Mouse (Mus musculus): Measurements from ENCODE around the gene St3gal2. TPM values are rescaled to one million over a fixed set of nuclear protein-coding genes. Genes with fewer than 3 reads are reported as not detected.

The St3gal2 gene
- polyA plus RNA-seq, 1 experiment from 2014 or later, result 15.1 TPM

GRCm38 (mm10) chr8:110918460-110918859, 1.3 kb upstream of the St3gal2 start:
- Histone ChIP-seq H3K9ac (ENCODE audit: low read depth, low read length) (no peak overlapping the region), H3K9me3 (replicated peaks; ENCODE audit: low read length) (no peaks in the 10 kb centered on the region), H3K27ac (peak overlapping the region; percentile 28; the same call in 1 of the 2 replicates), H3K4me1 (replicated peaks; ENCODE audit: insufficient read depth, low read length) (peaks cover 29% of the 10 kb centered on the region), H3K4me2 (ENCODE audit: low read length) (no peak overlapping the region), H3K4me3 (replicated peaks; ENCODE audit: low read depth, low read length) (no peak overlapping the region), H3K36me3 (ENCODE audit: insufficient read depth, low read length) (no peaks in the 10 kb centered on the region), H3K27me3 (ENCODE audit: insufficient read depth, low read length) (no peaks in the 10 kb centered on the region)
- 30% methylated on average over 8 of the region's 8 CpGs for WGBS
- DNase-seq (ENCODE audit: low spot score) (no peak), ATAC-seq (replicated peaks; ENCODE audit: low FRiP score, low read depth) (no peak)
- TF ChIP-seq CTCF (IDR thresholded peaks at IDR 0.05; ENCODE audit: low read depth), result no peak

GRCm38 (mm10) chr8:110920032-110920772, 480 bp downstream of the St3gal2 start:
- no peaks in the 10 kb centered on the region for H3K9me3 ChIP-seq (replicated peaks; ENCODE audit: low read length)
- DNase-seq (ENCODE audit: low spot score) (peak; percentile 31), ATAC-seq (replicated peaks; ENCODE audit: low FRiP score, low read depth) (peak; percentile 19)
- 3% methylated on average over 25 of the region's 37 CpGs for WGBS
- H3K4me3 ChIP-seq (replicated peaks; ENCODE audit: low read depth, low read length), result peak overlapping the region; percentile 83
- H3K4me1 ChIP-seq (replicated peaks; ENCODE audit: insufficient read depth, low read length), result peaks cover 29% of the 10 kb centered on the region
- H3K4me2 ChIP-seq (ENCODE audit: low read length), result peak overlapping the region; percentile 93
- H3K9ac ChIP-seq (ENCODE audit: low read depth, low read length), result peak overlapping the region; percentile 86
- H3K27me3 ChIP-seq (ENCODE audit: insufficient read depth, low read length), result no peaks in the 10 kb centered on the region
- H3K36me3 ChIP-seq (ENCODE audit: insufficient read depth, low read length), result no peaks in the 10 kb centered on the region
- no peak for TF ChIP-seq CTCF (IDR thresholded peaks at IDR 0.05; ENCODE audit: low read depth)
- H3K27ac ChIP-seq, result peak overlapping the region; percentile 81

GRCm38 (mm10) chr8:110920773-110921277, 1.1 kb downstream of the St3gal2 start:
- DNase-seq (ENCODE audit: low spot score), result no peak

GRCm38 (mm10) chr8:110921492-110922230, 1.9 kb downstream of the St3gal2 start:
- no peak for TF ChIP-seq CTCF (IDR thresholded peaks at IDR 0.05; ENCODE audit: low read depth)
- 17% methylated on average over 7 of the region's 7 CpGs for WGBS
- Histone ChIP-seq H3K9me3 (replicated peaks; ENCODE audit: low read length) (no peaks in the 10 kb centered on the region), H3K4me1 (replicated peaks; ENCODE audit: insufficient read depth, low read length) (peaks cover 29% of the 10 kb centered on the region), H3K27me3 (ENCODE audit: insufficient read depth, low read length) (no peaks in the 10 kb centered on the region), H3K36me3 (ENCODE audit: insufficient read depth, low read length) (no peaks in the 10 kb centered on the region), H3K4me3 (replicated peaks; ENCODE audit: low read depth, low read length) (peak overlapping the region; percentile 83; the same call in 1 of the 2 replicates), H3K27ac (peak overlapping the region; percentile 81), H3K9ac (ENCODE audit: low read depth, low read length) (peak overlapping the region; percentile 86), H3K4me2 (ENCODE audit: low read length) (peak overlapping the region; percentile 93)
- no peak for ATAC-seq (replicated peaks; ENCODE audit: low FRiP score, low read depth)
- peak; percentile 91 for DNase-seq (ENCODE audit: low spot score)

More at GRCm38 (mm10) chr8:110920773-110921277, 1.1 kb downstream of the St3gal2 start:
- Histone ChIP-seq H3K4me3 (replicated peaks; ENCODE audit: low read depth, low read length) (peak overlapping the region; percentile 83), H3K4me1 (replicated peaks; ENCODE audit: insufficient read depth, low read length) (peaks cover 29% of the 10 kb centered on the region), H3K36me3 (ENCODE audit: insufficient read depth, low read length) (no peaks in the 10 kb centered on the region), H3K27me3 (ENCODE audit: insufficient read depth, low read length) (no peaks in the 10 kb centered on the region), H3K27ac (peak overlapping the region; percentile 81), H3K9me3 (replicated peaks; ENCODE audit: low read length) (no peaks in the 10 kb centered on the region), H3K4me2 (ENCODE audit: low read length) (peak overlapping the region; percentile 93), H3K9ac (ENCODE audit: low read depth, low read length) (peak overlapping the region; percentile 86)
- ATAC-seq (replicated peaks; ENCODE audit: low FRiP score, low read depth), result no peak
- 13% methylated on average over 3 of the region's 3 CpGs for WGBS
- no peak for TF ChIP-seq CTCF (IDR thresholded peaks at IDR 0.05; ENCODE audit: low read depth)

GRCm38 (mm10) chr8:110925691-110926140, 6.0 kb downstream of the St3gal2 start:
- H3K4me2 ChIP-seq (ENCODE audit: low read length), result no peak overlapping the region
- ATAC-seq (replicated peaks; ENCODE audit: low FRiP score, low read depth), result no peak
- WGBS, result 71% methylated on average over 8 of the region's 8 CpGs
- no peak overlapping the region for H3K4me3 ChIP-seq (replicated peaks; ENCODE audit: low read depth, low read length)
- H3K36me3 ChIP-seq (ENCODE audit: insufficient read depth, low read length), result no peaks in the 10 kb centered on the region
- H3K9ac ChIP-seq (ENCODE audit: low read depth, low read length), result no peak overlapping the region
- no peaks in the 10 kb centered on the region for H3K9me3 ChIP-seq (replicated peaks; ENCODE audit: low read length)
- peaks cover 14% of the 10 kb centered on the region; the same call in 1 of the 2 replicates for H3K4me1 ChIP-seq (replicated peaks; ENCODE audit: insufficient read depth, low read length)
- H3K27me3 ChIP-seq (ENCODE audit: insufficient read depth, low read length), result no peaks in the 10 kb centered on the region
- no peak for DNase-seq (ENCODE audit: low spot score)
- no peak for TF ChIP-seq CTCF (IDR thresholded peaks at IDR 0.05; ENCODE audit: low read depth)
- no peak overlapping the region for H3K27ac ChIP-seq

GRCm38 (mm10) chr8:110926690-110927089, 7.0 kb downstream of the St3gal2 start:
- H3K9ac ChIP-seq (ENCODE audit: low read depth, low read length), result no peak overlapping the region
- DNase-seq (ENCODE audit: low spot score) (peak; percentile 59), ATAC-seq (replicated peaks; ENCODE audit: low FRiP score, low read depth) (no peak)
- H3K27me3 ChIP-seq (ENCODE audit: insufficient read depth, low read length), result no peaks in the 10 kb centered on the region
- H3K9me3 ChIP-seq (replicated peaks; ENCODE audit: low read length), result no peaks in the 10 kb centered on the region
- H3K4me1 ChIP-seq (replicated peaks; ENCODE audit: insufficient read depth, low read length), result peaks cover 6% of the 10 kb centered on the region; the same call in 1 of the 2 replicates
- H3K27ac ChIP-seq, result no peak overlapping the region
- WGBS, result 38% methylated on average over 5 of the region's 5 CpGs
- no peak overlapping the region for H3K4me2 ChIP-seq (ENCODE audit: low read length)
- TF ChIP-seq CTCF (IDR thresholded peaks at IDR 0.05; ENCODE audit: low read depth), result no peak
- H3K36me3 ChIP-seq (ENCODE audit: insufficient read depth, low read length), result no peaks in the 10 kb centered on the region
- H3K4me3 ChIP-seq (replicated peaks; ENCODE audit: low read depth, low read length), result no peak overlapping the region

Measured in kidney, postnatal 0 days (tissue).